Mouse (Mus musculus) frontal cortex, adult 2 months (tissue): ENCODE results near the gene Insyn1. TPM values are rescaled to one million over a fixed set of nuclear protein-coding genes. Genes with fewer than 3 reads are reported as not detected.

Source experiments
- DNase-seq, 2 experiments: peaks; one replicate each; pipeline ENCODE4 v3.0.0; 2022; ENCODE audit warnings: low spot score in 1 of 2; ENCODE audit errors: extremely low spot score in 1 of 2
- polyA plus RNA-seq: library from polyadenylated mRNA; depleted of rRNA; stranded (reverse); fragments of >200 nt; gene quantifications from 2 replicates; pipeline ENCODE4 v1.2.3, GENCODE M21; 2012

The Insyn1 gene
- polyA plus RNA-seq, 1 experiment: 162 TPM

DNA sequence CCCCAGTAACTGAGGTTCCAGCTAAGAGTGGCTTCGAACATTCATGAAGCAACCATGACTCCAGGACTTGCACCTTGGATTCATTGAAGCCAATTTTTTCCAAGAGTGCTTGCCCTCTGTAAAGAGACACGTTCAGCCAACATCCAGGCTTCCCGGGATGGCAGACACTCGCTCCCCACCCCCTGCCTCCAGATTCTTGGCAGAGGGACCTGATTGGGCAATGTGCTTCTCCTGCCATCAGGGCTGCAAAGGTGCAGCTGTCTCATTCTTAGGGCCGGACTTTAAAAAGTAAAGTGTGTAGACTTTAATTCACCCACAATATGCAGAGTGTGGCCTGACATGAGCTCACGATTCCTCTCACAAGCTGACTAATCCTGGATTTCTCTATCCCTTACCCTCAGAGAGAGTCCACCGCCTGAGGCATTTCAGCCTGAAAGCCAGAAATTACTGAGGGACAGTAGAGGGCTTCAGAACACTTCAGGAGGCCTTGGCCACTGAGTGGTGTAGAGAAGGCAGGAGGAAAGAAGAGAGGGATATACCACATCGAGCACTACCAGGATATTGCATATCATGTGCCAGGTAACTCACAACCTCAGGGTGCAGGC is 15.1 kb upstream of the Insyn1 start:
- DNase-seq: no peak

- DNase-seq: no peak
These were observed 1.3 kb upstream of the Insyn1 start for GRCm38 (mm10) chr9:58487076-58487475.

DNA sequence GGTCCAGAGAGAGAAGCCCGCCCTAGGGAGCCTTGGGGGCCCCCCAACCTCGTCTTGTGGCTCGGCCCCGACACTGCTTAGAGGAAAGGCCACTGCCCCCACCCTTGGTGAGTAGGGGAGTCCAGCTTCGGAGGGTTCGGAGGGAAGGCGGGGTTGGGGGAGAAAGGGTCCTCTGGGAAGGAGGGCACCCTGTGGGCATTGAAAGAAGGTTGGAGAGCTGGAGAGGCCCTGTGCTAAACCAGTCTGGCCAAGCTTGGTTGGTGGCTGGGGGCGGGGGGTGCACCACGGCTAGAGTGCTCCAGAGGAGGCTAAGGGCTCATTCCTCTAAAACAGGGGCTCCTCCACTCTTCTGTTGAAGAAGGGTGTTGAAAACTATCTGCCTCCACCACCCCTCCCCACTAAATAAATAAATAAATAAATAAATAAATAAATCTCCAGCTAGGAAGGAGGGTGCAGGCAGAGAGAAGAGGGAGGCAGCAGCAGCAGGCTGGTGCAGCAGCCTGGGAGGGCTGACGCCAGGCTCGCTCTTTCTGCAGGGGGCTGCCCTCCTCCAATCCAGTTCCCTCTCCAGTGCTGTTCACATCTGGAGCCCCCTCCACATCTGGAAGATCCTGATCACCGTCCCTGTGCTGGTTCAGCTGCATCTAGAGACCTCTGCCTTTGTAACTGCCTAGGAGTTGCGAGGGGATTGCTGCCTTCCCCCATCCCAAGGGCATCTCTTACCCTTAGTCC is 896 bp downstream of the Insyn1 start:
- DNase-seq: no peak

- DNase-seq: no peak
These were observed 1.4 kb downstream of the Insyn1 start for GRCm38 (mm10) chr9:58489865-58490165.

DNA sequence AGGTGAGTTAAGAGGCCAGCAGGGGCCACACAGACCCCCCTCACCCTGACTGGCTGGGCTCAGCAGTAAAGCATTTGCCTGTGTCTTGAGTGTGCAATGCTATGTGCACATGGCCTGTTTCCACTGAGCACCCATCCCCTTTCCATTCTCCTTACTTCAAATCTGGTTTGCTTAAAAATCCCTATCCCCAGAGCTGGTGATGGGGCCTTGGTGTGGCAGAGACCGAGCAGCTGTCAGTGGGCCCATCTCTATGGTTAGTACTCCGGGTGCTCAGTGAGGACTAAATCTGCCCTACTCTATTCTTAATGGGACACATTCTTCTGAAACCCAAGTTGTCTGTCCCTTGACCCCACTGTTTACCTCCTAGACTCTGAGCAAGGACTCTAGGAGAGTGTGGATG is 2.0 kb downstream of the Insyn1 start:
- no peak for DNase-seq

DNA sequence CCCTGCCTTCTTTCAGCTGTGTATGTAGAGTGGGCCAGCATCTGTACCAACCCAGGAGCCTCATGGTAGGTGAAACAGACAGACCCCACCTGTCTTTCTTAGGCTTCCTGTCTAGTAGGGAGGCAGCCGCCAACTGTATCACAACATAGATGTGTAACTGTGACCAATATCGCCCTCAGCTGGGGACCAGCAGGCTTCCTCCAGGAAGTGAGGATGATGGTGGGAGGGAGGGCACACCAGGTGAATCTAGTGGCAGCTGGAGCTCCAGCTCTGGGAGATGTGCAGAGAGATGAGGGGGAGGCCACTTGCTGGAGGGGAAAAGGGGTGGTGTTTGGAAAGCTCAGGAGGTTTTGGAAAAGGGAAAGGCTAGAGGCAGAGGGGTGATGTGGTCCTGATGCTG is 6.6 kb downstream of the Insyn1 start:
- DNase-seq: peak in 1 of 2 experiments; percentile 57

DNA sequence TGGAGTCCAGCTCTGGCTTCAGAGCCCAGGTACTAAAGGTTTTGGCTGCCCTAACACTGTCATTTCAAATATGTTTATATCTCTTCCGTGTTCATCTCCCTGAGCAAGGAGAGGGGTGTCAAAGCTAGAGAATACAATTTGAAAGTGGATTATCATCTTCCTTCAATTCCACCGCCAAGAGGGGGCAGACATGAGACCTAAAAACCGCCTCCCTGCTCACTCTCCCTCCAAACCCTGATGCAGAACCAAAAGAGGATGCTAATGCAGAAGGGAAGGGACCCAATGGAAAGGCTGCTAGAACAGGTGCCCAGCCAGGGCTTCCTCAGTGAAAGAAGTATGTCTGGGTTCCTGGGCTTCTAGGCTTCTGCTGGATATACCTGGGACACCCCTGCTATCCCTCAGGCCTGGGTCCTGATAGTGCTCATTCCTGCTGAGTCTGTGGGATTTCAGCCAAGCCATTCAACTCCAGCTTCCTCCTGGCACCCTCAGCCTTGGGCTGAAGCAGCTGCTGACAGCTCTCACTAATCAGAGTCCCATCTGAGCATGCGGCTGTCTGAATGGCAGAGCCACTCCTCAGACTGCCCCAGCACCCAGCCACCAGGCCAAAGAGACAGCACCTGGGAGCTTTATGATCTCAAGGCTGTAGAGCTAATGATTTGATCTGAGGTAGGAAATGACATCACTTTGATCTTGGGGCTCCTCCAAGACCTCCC is 8.2 kb downstream of the Insyn1 start:
- DNase-seq: peak in 1 of 2 experiments; percentile 69

DNA sequence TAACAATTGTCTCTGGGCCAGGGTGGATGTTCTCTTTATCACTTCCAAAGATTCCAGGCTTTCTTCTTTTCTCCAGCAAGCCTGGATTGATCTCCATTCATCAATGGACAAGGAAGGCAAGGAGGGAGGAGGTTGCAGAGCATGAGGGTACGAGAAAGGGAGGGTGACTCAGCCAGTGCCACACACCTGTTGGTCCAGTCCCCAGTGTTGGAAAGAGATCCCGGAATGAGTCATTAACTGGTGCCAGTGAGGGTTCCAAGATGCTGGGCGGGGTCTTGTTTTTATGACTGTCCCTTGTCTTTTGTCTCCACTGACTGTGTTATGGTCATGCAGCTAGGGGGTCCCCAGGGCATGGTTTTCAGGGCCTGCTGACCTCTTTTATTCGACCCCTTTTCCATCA is 9.5 kb downstream of the Insyn1 start:
- no peak for DNase-seq

GRCm38 (mm10) chr9:58500946-58501345 is 12.5 kb downstream of the Insyn1 start:
- no peak for DNase-seq

DNA sequence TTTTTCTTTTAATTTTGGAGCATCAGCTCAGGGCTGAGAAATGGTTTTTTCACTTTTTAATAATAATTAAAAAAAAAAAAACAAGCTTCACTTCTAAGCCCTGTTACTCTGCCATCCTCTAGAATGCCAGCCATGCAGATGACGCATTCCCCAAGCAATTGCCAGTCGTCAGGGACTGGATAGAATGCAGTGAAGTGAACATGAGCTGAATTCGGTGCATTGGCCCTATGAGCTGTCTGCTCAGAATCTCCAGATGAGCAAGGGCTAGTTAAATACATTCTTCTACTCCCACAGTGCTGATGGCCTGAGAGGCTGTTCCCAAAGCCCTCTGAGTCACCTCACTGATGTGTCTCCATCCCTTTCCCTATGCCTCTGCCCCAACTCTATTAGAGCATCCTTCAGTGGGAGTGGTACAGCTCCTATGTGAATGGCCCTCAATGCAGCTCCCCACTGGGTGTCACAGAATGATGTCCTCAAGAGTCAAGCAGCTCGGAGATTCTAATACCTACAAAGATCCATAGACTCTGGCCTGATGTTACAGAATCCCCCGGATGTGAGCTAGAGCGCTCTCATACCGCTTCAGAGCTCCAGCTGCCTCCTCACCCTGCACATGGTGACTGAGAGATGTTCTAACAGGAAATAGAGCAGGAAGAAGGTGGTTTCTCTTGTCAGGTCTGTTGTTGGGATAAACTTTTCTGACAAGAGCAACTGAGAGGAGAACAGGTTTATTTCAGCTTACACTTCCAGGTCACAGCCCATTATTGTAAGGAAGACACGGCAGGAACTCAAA is 19.0 kb downstream of the Insyn1 start:
- DNase-seq: no peak

- DNase-seq: no peak
These were observed 22.0 kb downstream of the Insyn1 start for GRCm38 (mm10) chr9:58510452-58510851.

DNA sequence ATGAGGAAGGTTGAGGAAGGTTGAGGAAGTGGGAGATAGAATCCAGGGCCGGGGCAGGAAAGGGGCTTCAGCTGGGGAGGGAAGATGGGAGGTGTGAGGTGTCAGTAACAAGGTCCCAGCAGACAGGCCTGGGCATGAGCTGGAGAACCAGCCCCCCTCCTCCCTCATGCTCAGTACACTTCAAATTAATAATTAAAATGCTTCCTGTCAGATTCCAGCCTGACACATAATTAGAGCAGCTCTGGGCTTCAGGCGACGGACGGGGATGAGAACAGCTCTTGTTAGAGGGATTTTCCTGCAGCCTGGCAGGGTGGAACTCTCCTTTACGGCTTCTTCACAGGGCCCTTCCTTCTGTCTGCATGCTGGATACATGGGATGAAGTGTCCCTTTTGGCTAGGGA is 25.3 kb downstream of the Insyn1 start:
- DNase-seq: no peak

DNA sequence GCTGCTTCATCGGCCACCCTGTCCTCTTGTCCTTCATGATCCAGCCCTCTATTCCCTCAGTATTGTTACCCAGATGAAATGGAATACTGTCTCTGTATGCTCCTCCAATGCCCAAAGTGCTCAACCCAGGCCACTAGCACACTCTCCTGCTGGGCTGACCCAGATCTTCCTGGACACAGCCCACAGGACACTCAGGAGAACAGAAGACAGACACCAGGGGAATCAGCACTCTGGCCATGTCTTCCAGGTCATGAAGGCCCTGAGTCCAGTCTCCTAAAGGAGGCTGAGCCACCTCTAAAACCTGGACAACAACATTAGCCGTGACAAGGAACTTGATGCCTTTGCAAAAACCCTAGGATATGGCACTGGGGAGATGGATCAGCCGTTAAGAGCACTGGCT is 28.1 kb downstream of the Insyn1 start:
- no peak for DNase-seq

GRCm38 (mm10) chr9:58517866-58518750 is 29.7 kb downstream of the Insyn1 start:
- no peak for DNase-seq

- DNase-seq: no peak
These were observed 31.6 kb downstream of the Insyn1 start for GRCm38 (mm10) chr9:58519953-58520352.

- DNase-seq: no peak
These were observed 32.6 kb downstream of the Insyn1 start for GRCm38 (mm10) chr9:58520816-58521581.

DNA sequence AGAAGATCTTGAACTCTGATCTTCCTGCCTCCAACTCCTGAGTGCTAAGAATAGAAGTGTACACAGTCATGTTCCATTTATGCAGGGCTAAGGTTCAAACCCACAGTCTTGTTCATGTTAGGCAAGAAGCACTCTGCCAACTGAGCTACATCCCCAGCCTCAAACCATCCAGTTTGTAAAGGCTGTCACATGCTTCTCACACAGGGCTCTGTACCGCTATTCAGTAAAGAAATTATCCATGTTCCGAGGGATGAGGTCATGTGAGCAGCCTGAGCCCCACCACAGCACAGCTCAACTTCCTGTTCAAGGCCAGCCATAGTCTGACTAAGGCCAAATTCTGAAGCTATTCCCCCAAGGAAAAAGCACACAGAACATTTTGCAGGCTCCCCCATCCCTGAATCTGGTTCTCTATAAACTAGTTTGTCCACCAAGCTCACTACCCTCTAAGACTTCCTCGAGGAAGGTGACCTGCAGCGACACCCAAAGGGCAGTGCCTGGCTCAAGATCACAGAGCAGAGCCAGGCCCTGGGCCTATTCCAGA is 33.5 kb downstream of the Insyn1 start:
- DNase-seq: no peak

- DNase-seq: no peak
These were observed 36.7 kb downstream of the Insyn1 start for GRCm38 (mm10) chr9:58525108-58525507.

GRCm38 (mm10) chr9:58527841-58528240 is 39.4 kb downstream of the Insyn1 start:
- no peak for DNase-seq
